8 mouse cellular contexts compared by ENCODE assay signal in genomic region chr6:30210788-30211187, GRCm38 (mm10).
DNase-seq lines count a peak whose midpoint lies in the region; ATAC-seq lines count a peak whose summit lies in the region.

No protein-coding gene starts in this region.

- no peak overlapping the region for H3K4me3 ChIP-seq in forebrain, embryonic 11.5 days (ENCODE audit: low read depth, low read length)

- H3K27me3 ChIP-seq in forebrain, embryonic 11.5 days (ENCODE audit: control insufficient read depth, insufficient read depth, low read length) = no peaks in the 10 kb centered on the region

- H3K9me3 ChIP-seq in forebrain, embryonic 11.5 days (ENCODE audit: control insufficient read depth, low read length) = no peaks in the 10 kb centered on the region

- 34% methylated on average over 5 of the region's 5 CpGs for WGBS in forebrain, embryonic 11.5 days

- peak; percentile 49; the same call in 1 of the 2 replicates for ATAC-seq in forebrain, embryonic 11.5 days (replicated peaks; ENCODE audit: low FRiP score)

- no peak overlapping the region for H3K27ac ChIP-seq in forebrain, embryonic 11.5 days (ENCODE audit: low read depth, low read length)

- H3K9ac ChIP-seq in forebrain, embryonic 11.5 days (ENCODE audit: low read length) = no peak overlapping the region

- DNase-seq in Muller cell, postnatal 12 days (ENCODE audit: inconsistent ontology term) = peak; percentile 61
- peak; percentile 60 for DNase-seq in c-Kit-negative CD71-positive TER-119-positive erythroid progenitor cells, embryonic 14.5 days (ENCODE audit: low read depth, low spot score)
- DNase-seq in forebrain, embryonic 11.5 days (ENCODE audit: low spot score) = peak; percentile 86
- DNase-seq in heart, postnatal 4 days = peak; percentile 81
- DNase-seq in layer of hippocampus, postnatal 10 days (ENCODE audit: low spot score in 2 of 2) = peak; percentile 81 to 84
- peak; percentile 81 for DNase-seq in lung, postnatal 36 days
- DNase-seq in right cerebral cortex, postnatal 10 days (ENCODE audit: low spot score in 2 of 2) = peak; percentile 71 to 85
- DNase-seq in yolk sac, embryonic 10.5 days (ENCODE audit: low spot score) = peak; percentile 64

- no peak overlapping the region for H3K4me2 ChIP-seq in forebrain, embryonic 11.5 days (ENCODE audit: low read depth, low read length, severe bottlenecking)

- 0 out of 2 replicates have a peak, but pooled peaks cover 1% of the 10 kb centered on the region for H3K4me1 ChIP-seq in forebrain, embryonic 11.5 days (replicated peaks; ENCODE audit: control insufficient read depth, insufficient read depth, low read length)

- no peaks in the 10 kb centered on the region for H3K36me3 ChIP-seq in forebrain, embryonic 11.5 days (ENCODE audit: control insufficient read depth, insufficient read depth, low read length)
